Mouse (Mus musculus) small intestine, adult 2 months (tissue): Measurements from ENCODE around the gene Impg1. TPM values are rescaled to one million over a fixed set of nuclear protein-coding genes. Genes with fewer than 3 reads are reported as not detected.

Experiments
- H3K27ac ChIP-seq: fragments of 200-500 bp; 2 replicates; pipeline ENCODE4 v1.5.1; 2012; ENCODE audit warnings: low read depth, low read length, control low read depth, inconsistent platforms; ENCODE audit not compliant: insufficient read depth
- H3K27me3 ChIP-seq: fragments of 200-500 bp; 2 replicates; pipeline ENCODE4 v1.6.1; 2012; ENCODE audit warnings: mild to moderate bottlenecking, moderate library complexity, low read length, inconsistent platforms; ENCODE audit not compliant: control insufficient read depth, insufficient read depth
- H3K36me3 ChIP-seq: fragments of 200-500 bp; 2 replicates; pipeline ENCODE4 v1.6.1; 2012; ENCODE audit warnings: mild to moderate bottlenecking, low read length, control low read depth, inconsistent platforms; ENCODE audit not compliant: control insufficient read depth, insufficient read depth
- H3K4me1 ChIP-seq: fragments of 200-500 bp; 2 replicates; pipeline ENCODE4 v1.6.1; 2012; ENCODE audit warnings: low read length, inconsistent platforms, mixed read lengths; ENCODE audit not compliant: control insufficient read depth, insufficient read depth, insufficient read length
- H3K4me3 ChIP-seq: fragments of 200-500 bp; 2 replicates; pipeline ENCODE4 v1.5.1; 2012; ENCODE audit warnings: low read depth, mild to moderate bottlenecking, control low read depth, inconsistent platforms, low read length, moderate library complexity
- CTCF ChIP-seq: fragments of 200-500 bp; IDR thresholded peaks from 2 replicates; pipeline ENCODE4 v1.5.1; 2012; ENCODE audit warnings: low read depth, mild to moderate bottlenecking, control low read depth, inconsistent platforms, low read length, moderate library complexity, mixed read lengths; ENCODE audit not compliant: insufficient replicate concordance, insufficient read length; ENCODE audit errors: extremely low read depth
- POLR2A ChIP-seq: fragments of 200-500 bp; IDR thresholded peaks from 2 replicates; pipeline ENCODE4 v1.6.1; 2012; ENCODE audit warnings: low read depth, mild to moderate bottlenecking, control low read depth, inconsistent platforms, low read length, moderate library complexity
- WGBS: fragments of 180-500 bp; shearing (Covaris S2); methylation state at CpG from one replicate; pipeline ENCODE4 v1.1.7; 2018; 5-methylcytosine and 5-hydroxymethylcytosine counted together
- polyA plus RNA-seq: library from polyadenylated mRNA; depleted of rRNA; stranded (reverse); fragments of >200 nt; gene quantifications from 2 replicates; pipeline ENCODE4 v1.2.3, GENCODE M21; 2012

The Impg1 gene
- polyA plus RNA-seq, 1 experiment, result not detected

- TF ChIP-seq CTCF (no peak), POLR2A (no peak)
- peaks cover 50% of the 10 kb centered on the region for H3K36me3 ChIP-seq
- no peaks in the 10 kb centered on the region for H3K27me3 ChIP-seq
- WGBS, result 63% methylated on average over 4 of the region's 4 CpGs
- no peaks in the 10 kb centered on the region for H3K4me1 ChIP-seq
- H3K27ac ChIP-seq, result no peak overlapping the region
- H3K4me3 ChIP-seq, result no peak overlapping the region
These were observed 161.8 kb downstream of the Impg1 start for GRCm38 (mm10) chr9:80303518-80303917.

- no peaks in the 10 kb centered on the region for H3K4me1 ChIP-seq
- no peaks in the 10 kb centered on the region for H3K27me3 ChIP-seq
- H3K4me3 ChIP-seq, result no peak overlapping the region
- WGBS, result 92% methylated on average over 9 of the region's 9 CpGs
- no peak overlapping the region for H3K27ac ChIP-seq
- H3K36me3 ChIP-seq, result peaks cover 38% of the 10 kb centered on the region
- TF ChIP-seq POLR2A, result no peak
- TF ChIP-seq CTCF, result no peak
These were observed 166.2 kb downstream of the Impg1 start for GRCm38 (mm10) chr9:80299031-80299430.

DNA sequence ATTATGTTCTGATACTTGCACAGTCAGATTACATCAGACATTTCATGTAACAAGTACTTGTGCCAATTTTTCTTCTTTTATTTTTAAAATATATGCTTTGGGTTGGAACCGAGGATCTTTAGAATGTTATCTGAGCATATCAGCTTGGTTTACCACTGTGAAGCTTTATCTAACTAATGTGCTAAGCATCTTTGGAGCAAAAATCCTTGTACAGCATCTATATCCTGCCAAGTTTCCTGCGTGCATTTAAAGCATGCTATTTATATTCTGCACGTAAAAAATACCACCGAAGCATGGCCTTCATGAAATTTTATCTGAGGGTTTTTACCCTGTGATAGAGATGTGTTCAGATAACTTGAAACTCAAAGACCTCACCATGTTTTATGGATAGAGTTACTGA lies 169.2 kb downstream of the Impg1 start:
- Histone ChIP-seq H3K4me1 (no peaks in the 10 kb centered on the region), H3K36me3 (peaks cover 40% of the 10 kb centered on the region), H3K4me3 (no peak overlapping the region), H3K27me3 (no peaks in the 10 kb centered on the region), H3K27ac (no peak overlapping the region)
- TF ChIP-seq CTCF, result no peak
- no peak for TF ChIP-seq POLR2A
- WGBS, result 75% methylated on average over 4 of the region's 4 CpGs

- WGBS, result 59% methylated on average over 2 of the region's 2 CpGs
- no peak overlapping the region for H3K27ac ChIP-seq
- H3K27me3 ChIP-seq, result no peaks in the 10 kb centered on the region
- no peak for TF ChIP-seq CTCF
- TF ChIP-seq POLR2A, result no peak
- no peaks in the 10 kb centered on the region for H3K4me1 ChIP-seq
- no peak overlapping the region for H3K4me3 ChIP-seq
- peaks cover 44% of the 10 kb centered on the region for H3K36me3 ChIP-seq
These were observed 172.2 kb downstream of the Impg1 start for GRCm38 (mm10) chr9:80293056-80293584.

DNA sequence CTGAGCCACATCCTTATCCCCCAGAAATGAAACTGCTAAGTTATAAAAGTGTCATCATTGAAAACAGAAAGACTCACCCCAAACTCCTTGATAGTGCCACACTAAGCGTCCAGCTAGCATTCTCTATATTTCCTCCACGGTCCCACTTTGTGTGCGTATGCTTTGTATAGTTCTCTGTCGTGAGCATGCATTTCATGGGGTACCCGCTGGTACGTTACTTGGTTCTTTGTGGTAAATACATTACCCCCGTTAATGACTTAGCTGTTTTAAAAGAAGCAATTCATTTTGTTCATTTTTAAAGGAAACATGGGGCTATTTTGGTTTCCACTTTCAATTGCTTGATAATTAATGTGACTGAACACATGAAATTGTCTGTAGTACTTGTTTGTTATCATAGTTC lies 178.4 kb downstream of the Impg1 start:
- 94% methylated on average over 7 of the region's 7 CpGs for WGBS
- Histone ChIP-seq H3K27ac (no peak overlapping the region), H3K4me3 (no peak overlapping the region), H3K27me3 (no peaks in the 10 kb centered on the region), H3K4me1 (no peaks in the 10 kb centered on the region), H3K36me3 (peaks cover 60% of the 10 kb centered on the region)
- TF ChIP-seq CTCF (no peak), POLR2A (no peak)

DNA sequence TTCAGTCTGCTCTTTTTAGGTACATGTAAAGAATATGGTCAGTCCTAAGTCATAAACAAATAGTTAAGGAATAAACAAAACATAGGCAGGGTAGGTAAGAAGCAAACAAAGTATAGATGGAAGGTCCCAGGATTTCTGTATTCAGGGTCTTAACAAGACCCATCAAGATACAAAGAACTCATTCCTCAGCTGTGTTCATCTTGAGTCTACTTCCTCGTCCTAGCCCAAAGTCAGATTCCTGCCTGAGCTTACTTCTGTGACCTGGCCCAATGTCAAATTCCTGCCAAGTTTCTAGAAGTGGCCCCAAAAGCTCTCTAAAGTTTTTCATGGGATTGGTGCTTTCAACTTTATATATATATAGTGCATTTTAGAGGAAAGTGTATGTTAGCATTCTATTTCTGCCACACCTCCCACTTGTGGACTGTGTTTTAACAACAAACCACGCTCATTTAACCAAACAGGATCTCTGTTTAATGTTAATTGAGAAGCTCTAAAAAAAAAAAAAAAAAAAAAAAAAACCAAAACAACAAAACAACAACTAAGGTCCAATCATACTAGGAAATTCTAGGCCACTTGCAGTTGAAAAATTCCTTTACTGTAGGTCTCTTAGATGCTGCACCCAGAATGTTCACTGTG lies 180.6 kb downstream of the Impg1 start:
- WGBS, result 94% methylated on average over 2 of the region's 2 CpGs
- H3K36me3 ChIP-seq, result peaks cover 55% of the 10 kb centered on the region

DNA sequence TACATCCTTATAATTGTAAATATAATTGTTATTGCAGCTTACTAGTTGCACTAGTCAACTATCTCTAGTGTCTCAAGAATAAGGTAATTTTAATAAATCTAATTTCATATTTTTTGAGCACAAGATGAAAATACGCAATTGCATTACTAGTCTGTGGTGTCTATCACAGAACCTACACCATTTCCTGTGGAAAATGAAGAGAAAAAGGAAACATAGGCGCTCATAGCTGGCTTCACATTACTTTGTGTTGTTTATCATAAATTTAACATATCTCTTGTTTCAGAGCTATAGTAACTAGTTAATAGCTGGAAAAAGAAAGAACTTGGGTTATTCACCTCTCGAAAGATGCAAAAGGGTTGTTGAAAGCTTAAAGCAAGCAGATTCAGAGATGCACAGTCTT lies 182.9 kb downstream of the Impg1 start:
- TF ChIP-seq POLR2A, result no peak
- TF ChIP-seq CTCF, result no peak
- Histone ChIP-seq H3K36me3 (peaks cover 51% of the 10 kb centered on the region), H3K4me3 (no peak overlapping the region), H3K27me3 (no peaks in the 10 kb centered on the region), H3K4me1 (no peaks in the 10 kb centered on the region), H3K27ac (no peak overlapping the region)
- WGBS, result 91% methylated on average over 3 of the region's 3 CpGs

More for the DNA sequence above, 180.6 kb downstream of the Impg1 start:
- H3K27ac ChIP-seq, result no peak overlapping the region
- H3K4me1 ChIP-seq, result no peaks in the 10 kb centered on the region
- no peaks in the 10 kb centered on the region for H3K27me3 ChIP-seq
- no peak overlapping the region for H3K4me3 ChIP-seq
- TF ChIP-seq POLR2A (no peak), CTCF (no peak)
